ENCODE assay signal across 9 mouse cellular contexts in the genomic region with DNA sequence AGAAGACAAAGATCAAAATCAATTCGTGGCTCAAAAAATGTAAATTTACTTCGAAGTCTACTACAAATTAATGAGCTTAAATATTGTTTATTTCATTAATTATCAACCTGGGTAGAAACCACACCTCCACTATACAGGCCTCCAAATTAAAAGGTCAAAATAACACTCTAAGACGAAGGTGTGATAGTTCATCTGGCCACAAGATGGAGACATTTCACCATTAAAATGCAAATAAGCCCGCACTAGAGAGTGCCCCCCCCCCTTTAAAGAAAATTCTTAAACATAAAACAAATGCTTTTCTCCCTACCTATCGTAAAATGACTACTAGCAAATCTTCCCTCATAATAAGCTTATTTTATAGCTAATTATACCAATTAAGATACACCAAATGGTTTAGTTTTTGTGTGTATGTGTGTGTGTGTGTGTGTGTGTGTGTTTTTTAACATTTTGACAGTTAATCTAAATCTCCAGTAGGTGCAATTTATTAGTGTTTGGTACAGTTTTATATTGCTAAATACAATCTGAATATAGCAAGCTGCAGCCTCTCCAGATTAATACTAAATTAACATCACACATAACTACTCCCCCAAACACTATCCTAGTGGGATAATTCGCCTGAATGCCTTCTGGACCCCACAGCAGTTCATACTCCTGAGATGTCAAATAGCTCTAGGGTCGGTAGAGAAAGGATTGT. TPM values are rescaled to one million over a fixed set of nuclear protein-coding genes. Genes with fewer than 3 reads are reported as not detected.
DNase-seq lines count a peak whose midpoint lies in the region; ATAC-seq and TF ChIP-seq lines count a peak whose summit lies in the region.
"Had no signal": no experiment of that assay in that cellular context is flagged by ENCODE, and none has a peak within 500 bp of the region (broad histone marks: within the 10 kb centered on the region; RNA-seq: fewer than 3 reads in every experiment).

No protein-coding gene starts in this region.

- no peak overlapping the region for H3K9ac ChIP-seq in forebrain, embryonic 14.5 days (ENCODE audit: low read length)
- no peak overlapping the region for H3K9ac ChIP-seq in liver, postnatal 0 days (replicated peaks)
- H3K9ac ChIP-seq: embryonic facial prominence, embryonic 13.5 days had no signal

- no peaks in the 10 kb centered on the region for H3K36me3 ChIP-seq in forebrain, embryonic 14.5 days (ENCODE audit: control insufficient read depth, insufficient read depth, low read length)
- H3K36me3 ChIP-seq in liver, postnatal 0 days (replicated peaks; ENCODE audit: insufficient read depth, low read length), result no peaks in the 10 kb centered on the region
- no peaks in the 10 kb centered on the region for H3K36me3 ChIP-seq in splenic B cell, adult 2 months (ENCODE audit: control insufficient read depth, insufficient read depth, low read length, poor library complexity, severe bottlenecking)
- H3K36me3 ChIP-seq: embryonic facial prominence, embryonic 13.5 days had no signal

- no peaks in the 10 kb centered on the region for H3K4me1 ChIP-seq in forebrain, embryonic 14.5 days (ENCODE audit: control insufficient read depth, insufficient read depth, low read length)
- H3K4me1 ChIP-seq in liver, postnatal 0 days (ENCODE audit: insufficient read depth), result no peaks in the 10 kb centered on the region
- H3K4me1 ChIP-seq: embryonic facial prominence, embryonic 13.5 days had no signal

- no peaks in the 10 kb centered on the region for H3K27me3 ChIP-seq in forebrain, embryonic 14.5 days (replicated peaks; ENCODE audit: control insufficient read depth, insufficient read depth, low read length)
- H3K27me3 ChIP-seq in liver, postnatal 0 days (ENCODE audit: insufficient read depth, low read length), result no peaks in the 10 kb centered on the region
- no peaks in the 10 kb centered on the region for H3K27me3 ChIP-seq in splenic B cell, adult 2 months (ENCODE audit: control insufficient read depth, insufficient read depth, low read length, poor library complexity, severe bottlenecking)
- H3K27me3 ChIP-seq: embryonic facial prominence, embryonic 13.5 days had no signal

- peak; percentile 65 for TF ChIP-seq CTCF in liver, postnatal 0 days (IDR thresholded peaks at IDR 0.05; ENCODE audit: low read depth)

- H3K9me3 ChIP-seq in forebrain, embryonic 14.5 days (replicated peaks; ENCODE audit: control insufficient read depth, low read length), result no peaks in the 10 kb centered on the region
- no peaks in the 10 kb centered on the region for H3K9me3 ChIP-seq in liver, postnatal 0 days (ENCODE audit: low read length)
- H3K9me3 ChIP-seq: embryonic facial prominence, embryonic 13.5 days had no signal

- intact Hi-C loops in left cerebral cortex, postnatal 14 days (cut with DNase I), result loop anchor here (1.0 to 10.0 kb wide), 4 partner anchors 60 to 727 kb away; no protein-coding TSS in a partner anchor

- WGBS in forebrain, embryonic 14.5 days, result 22% methylated on average over 7 of the region's 7 CpGs
- 13% methylated on average over 7 of the region's 7 CpGs for WGBS in liver, postnatal 0 days (ENCODE audit: insufficient replicate concordance)

- H3K4me3 ChIP-seq in forebrain, embryonic 14.5 days (ENCODE audit: low read depth, low read length), result no peak overlapping the region
- H3K4me3 ChIP-seq in liver, postnatal 0 days (ENCODE audit: low read depth, low read length), result no peak overlapping the region
- H3K4me3 ChIP-seq: embryonic facial prominence, embryonic 13.5 days had no signal

- no peak for TF ChIP-seq EP300 in liver, postnatal 0 days (IDR thresholded peaks at IDR 0.05; ENCODE audit: low read depth)

- no peak overlapping the region for H3K4me2 ChIP-seq in forebrain, embryonic 14.5 days (ENCODE audit: low read length)
- no peak overlapping the region for H3K4me2 ChIP-seq in liver, postnatal 0 days (ENCODE audit: low read depth, low read length)
- H3K4me2 ChIP-seq: embryonic facial prominence, embryonic 13.5 days had no signal

- peak; percentile 91 for ATAC-seq in forebrain, embryonic 14.5 days
- peak; percentile 45; the same call in 1 of the 2 replicates for ATAC-seq in liver, postnatal 0 days
- ATAC-seq in erythroid progenitor cell, adult 5-6 weeks (replicated peaks; ENCODE audit: low FRiP score, poor library complexity, severe bottlenecking), result no peak

- H3K27ac ChIP-seq in forebrain, embryonic 14.5 days (ENCODE audit: low read depth, low read length), result no peak overlapping the region
- H3K27ac ChIP-seq in liver, postnatal 0 days (ENCODE audit: low read depth), result no peak overlapping the region
- H3K27ac ChIP-seq: embryonic facial prominence, embryonic 13.5 days had no signal

- peak; percentile 16 to 23 for DNase-seq in left cerebral cortex, postnatal 14 days (ENCODE audit: low spot score in 2 of 2)
- DNase-seq in left cerebral cortex, adult 11 months (ENCODE audit: low spot score), result no peak
- DNase-seq in R1 (ENCODE audit: low read depth, low spot score), result peak; percentile 36
- DNase-seq in forebrain, embryonic 14.5 days (ENCODE audit: low spot score), result peak; percentile 74
- no peak for DNase-seq in liver, postnatal 0 days
- DNase-seq in splenic B cell, adult 2 months (ENCODE audit: low read depth, low spot score), result peak; percentile 27

RNA-seq across cellular contexts. Expression of gene Plscr5, which starts 45.0 kb away (rescaled TPM):
- not detected for total RNA-seq in left cerebral cortex, postnatal 14 days (2021)
- 0.24 TPM in 1 of 2 replicates, not detected in the other for polyA plus RNA-seq in forebrain, embryonic 14.5 days (2014; fragmentation: Nextera tagmentation; extraction: Ambion mirVana)
- polyA plus RNA-seq in liver, postnatal 0 days (2015; fragmentation: Nextera tagmentation; extraction: Ambion mirVana), result not detected in 2 replicates
- total RNA-seq in erythroid progenitor cell, adult 5-6 weeks (2015; ENCODE audit: low replicate concordance), result not detected in 2 replicates
- total RNA-seq in erythroid progenitor cell, adult 5-6 weeks (2017; ENCODE audit: low replicate concordance), result not detected in 2 replicates
- polyA plus RNA-seq: embryonic facial prominence, embryonic 13.5 days; liver, embryonic 16.5 days had no signal

Comparison
In these comparisons a context has a peak if more than half of its experiments do, and no peak if none do; other contexts are left out.
1. DNase-seq: peak in left cerebral cortex, postnatal 14 days (2 of 2), R1 (single experiment), forebrain, embryonic 14.5 days (single experiment) and splenic B cell, adult 2 months (single experiment); none in left cerebral cortex, adult 11 months (single experiment) and liver, postnatal 0 days (single experiment).